Mouse (Mus musculus) bone marrow macrophage, adult 2 months (primary cell): ENCODE measurements around the gene 2210408I21Rik.

Experiments
- CTCF ChIP-seq: IDR thresholded peaks from 2 replicates; pipeline ENCODE4 v1.5.1; 2012; ENCODE audit warnings: low read depth, mild to moderate bottlenecking, low read length, moderate library complexity
- POLR2A ChIP-seq: IDR thresholded peaks from 2 replicates; pipeline ENCODE4 v1.6.1; 2012; ENCODE audit warnings: mild to moderate bottlenecking, low read depth, low read length, borderline replicate concordance

DNA sequence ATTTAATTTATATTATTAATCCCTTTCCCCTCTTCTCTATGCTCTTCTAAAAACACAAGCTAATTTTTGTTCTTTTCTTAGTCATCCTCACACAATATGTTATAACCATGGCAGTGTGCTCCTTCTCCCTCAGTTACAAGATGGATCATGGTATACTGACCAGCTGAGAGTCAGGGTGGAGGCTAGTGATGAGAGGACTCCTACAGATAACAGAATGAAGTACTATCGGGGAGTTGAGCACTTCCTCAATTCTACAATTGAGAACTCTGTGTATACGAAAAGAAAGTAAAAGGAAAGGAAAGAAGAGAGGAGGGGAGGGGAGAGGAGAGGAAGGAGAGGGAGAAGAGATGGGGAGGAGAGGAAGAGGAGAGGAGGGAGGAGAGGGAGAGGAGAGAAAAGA, 206.8 kb downstream of the 2210408I21Rik start:
- TF ChIP-seq CTCF (no peak), POLR2A (no peak)
